Mouse (Mus musculus): ENCODE results near the gene Limch1.

- TF ChIP-seq CTCF (IDR thresholded peaks at IDR 0.05; ENCODE audit: low read depth, low read length) (no peak), TAL1 (conservative IDR thresholded peaks at IDR 0.05; ENCODE audit: low read depth, low read length) (no peak), GATA2 (IDR thresholded peaks at IDR 0.05; ENCODE audit: borderline replicate concordance, low read depth, low read length) (no peak), GATA1 (IDR thresholded peaks at IDR 0.05; ENCODE audit: borderline replicate concordance, low read length) (no peak), POLR2AphosphoS5 (IDR thresholded peaks at IDR 0.05; ENCODE audit: insufficient replicate concordance, low read depth, low read length) (no peak)
These were observed 256.7 kb downstream of the Limch1 start for GRCm38 (mm10) chr5:67002346-67002745.
